Mouse (Mus musculus): Measurements from ENCODE around the gene Sez6. TPM values are rescaled to one million over a fixed set of nuclear protein-coding genes. Genes with fewer than 3 reads are reported as not detected.

Sez6 gene
- polyA plus RNA-seq, 1 experiment from 2014 or later: 110 TPM

GRCm38 (mm10) chr11:77893283-77893682 is 37.3 kb upstream of the Sez6 start:
- Histone ChIP-seq H3K4me1 (replicated peaks; ENCODE audit: control insufficient read depth, insufficient read depth, low read length) (peaks cover 68% of the 10 kb centered on the region), H3K4me3 (replicated peaks; ENCODE audit: low read length) (0 out of 2 replicates have a peak overlapping the region, but pooled peaks have one; percentile 2), H3K27me3 (ENCODE audit: control insufficient read depth, insufficient read depth, low read length) (no peaks in the 10 kb centered on the region), H3K9me3 (ENCODE audit: control insufficient read depth, low read length) (no peaks in the 10 kb centered on the region), H3K36me3 (replicated peaks; ENCODE audit: control insufficient read depth, insufficient read depth) (no peaks in the 10 kb centered on the region), H3K27ac (peak overlapping the region; percentile 79), H3K9ac (0 out of 2 replicates have a peak overlapping the region, but pooled peaks have one; percentile 6), H3K4me2 (replicated peaks) (peak overlapping the region; percentile 20)
- 14% methylated on average over 6 of the region's 6 CpGs for WGBS
- DNase-seq (ENCODE audit: low spot score) (no peak), ATAC-seq (ENCODE audit: low FRiP score) (no peak)

- DNase-seq (ENCODE audit: low spot score): peak; percentile 72
- Histone ChIP-seq H3K9ac (0 out of 2 replicates have a peak within 1 kb of the TSS, but pooled peaks have one; percentile 6), H3K27ac (peak within 1 kb of the TSS; percentile 79), H3K4me3 (replicated peaks; ENCODE audit: low read length) (0 out of 2 replicates have a peak within 1 kb of the TSS, but pooled peaks have one; percentile 2), H3K4me1 (replicated peaks; ENCODE audit: control insufficient read depth, insufficient read depth, low read length) (peaks cover 69% of the 10 kb centered on the region), H3K4me2 (replicated peaks) (peak within 1 kb of the TSS; percentile 20), H3K36me3 (replicated peaks; ENCODE audit: control insufficient read depth, insufficient read depth) (no peaks in the 10 kb centered on the region), H3K27me3 (ENCODE audit: control insufficient read depth, insufficient read depth, low read length) (no peaks in the 10 kb centered on the region), H3K9me3 (ENCODE audit: control insufficient read depth, low read length) (no peaks in the 10 kb centered on the region)
- WGBS: 9% methylated on average over 11 of the region's 11 CpGs
- peak; percentile 81 for ATAC-seq (ENCODE audit: low FRiP score)
Measured at GRCm38 (mm10) chr11:77893787-77894718, 36.5 kb upstream of the Sez6 start, which contains the start of gene Pipox. Gene Pipox, minus strand, starts transcription at chr11:77894096.

- no peak overlapping the region for H3K9ac ChIP-seq
- WGBS: 69% methylated on average over 2 of the region's 2 CpGs
- ATAC-seq (ENCODE audit: low FRiP score) (no peak), DNase-seq (ENCODE audit: low spot score) (no peak)
- H3K9me3 ChIP-seq (ENCODE audit: control insufficient read depth, low read length): no peaks in the 10 kb centered on the region
- no peaks in the 10 kb centered on the region for H3K36me3 ChIP-seq (replicated peaks; ENCODE audit: control insufficient read depth, insufficient read depth)
- no peak overlapping the region for H3K4me3 ChIP-seq (replicated peaks; ENCODE audit: low read length)
- no peak overlapping the region for H3K4me2 ChIP-seq (replicated peaks)
- H3K27me3 ChIP-seq (ENCODE audit: control insufficient read depth, insufficient read depth, low read length): no peaks in the 10 kb centered on the region
- H3K4me1 ChIP-seq (replicated peaks; ENCODE audit: control insufficient read depth, insufficient read depth, low read length): peaks cover 69% of the 10 kb centered on the region
- H3K27ac ChIP-seq: peak overlapping the region; percentile 43; the same call in 1 of the 2 replicates
Measured at GRCm38 (mm10) chr11:77894967-77895366, 35.6 kb upstream of the Sez6 start.

DNA sequence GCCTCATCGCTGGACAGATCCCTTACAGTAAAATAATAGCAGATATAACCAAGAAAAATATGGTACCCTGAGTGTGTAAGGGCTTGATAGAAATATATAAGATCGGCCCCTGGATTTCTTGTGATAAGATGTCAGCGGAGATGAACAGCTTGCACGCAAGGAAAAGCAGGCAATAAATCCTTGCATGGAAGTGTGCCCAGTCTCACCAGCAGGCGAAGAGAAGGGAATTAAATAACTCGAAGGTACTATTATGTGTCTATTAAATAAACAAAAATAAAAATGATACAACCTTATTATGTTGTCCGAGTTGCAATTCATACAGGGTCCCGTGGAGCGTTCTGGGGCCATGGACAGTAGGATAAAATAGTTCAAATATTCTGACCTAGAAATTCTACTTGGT is 34.6 kb upstream of the Sez6 start:
- Histone ChIP-seq H3K36me3 (replicated peaks; ENCODE audit: control insufficient read depth, insufficient read depth) (no peaks in the 10 kb centered on the region), H3K4me1 (replicated peaks; ENCODE audit: control insufficient read depth, insufficient read depth, low read length) (peaks cover 63% of the 10 kb centered on the region), H3K27ac (peak overlapping the region; percentile 91), H3K27me3 (ENCODE audit: control insufficient read depth, insufficient read depth, low read length) (no peaks in the 10 kb centered on the region), H3K4me2 (replicated peaks) (peak overlapping the region; percentile 39; the same call in 1 of the 2 replicates), H3K4me3 (replicated peaks; ENCODE audit: low read length) (no peak overlapping the region), H3K9ac (peak overlapping the region; percentile 59), H3K9me3 (ENCODE audit: control insufficient read depth, low read length) (no peaks in the 10 kb centered on the region)
- ATAC-seq (ENCODE audit: low FRiP score): no peak
- 38% methylated on average over 9 of the region's 9 CpGs for WGBS
- DNase-seq (ENCODE audit: low spot score): no peak

GRCm38 (mm10) chr11:77896480-77896819 is 34.1 kb upstream of the Sez6 start:
- H3K4me2 ChIP-seq (replicated peaks): peak overlapping the region; percentile 39
- no peaks in the 10 kb centered on the region for H3K27me3 ChIP-seq (ENCODE audit: control insufficient read depth, insufficient read depth, low read length)
- WGBS: 13% methylated on average over 6 of the region's 6 CpGs
- peak overlapping the region; percentile 91 for H3K27ac ChIP-seq
- peak overlapping the region; percentile 59 for H3K9ac ChIP-seq
- ATAC-seq (ENCODE audit: low FRiP score): no peak
- no peaks in the 10 kb centered on the region for H3K9me3 ChIP-seq (ENCODE audit: control insufficient read depth, low read length)
- peaks cover 66% of the 10 kb centered on the region for H3K4me1 ChIP-seq (replicated peaks; ENCODE audit: control insufficient read depth, insufficient read depth, low read length)
- peak; percentile 41 for DNase-seq (ENCODE audit: low spot score)
- H3K4me3 ChIP-seq (replicated peaks; ENCODE audit: low read length): no peak overlapping the region
- no peaks in the 10 kb centered on the region for H3K36me3 ChIP-seq (replicated peaks; ENCODE audit: control insufficient read depth, insufficient read depth)

GRCm38 (mm10) chr11:77896820-77897805 is 33.5 kb upstream of the Sez6 start:
- WGBS: 7% methylated on average over 23 of the region's 23 CpGs
- Histone ChIP-seq H3K4me2 (replicated peaks) (peak overlapping the region; percentile 39), H3K36me3 (replicated peaks; ENCODE audit: control insufficient read depth, insufficient read depth) (no peaks in the 10 kb centered on the region), H3K4me3 (replicated peaks; ENCODE audit: low read length) (no peak overlapping the region), H3K9ac (peak overlapping the region; percentile 59), H3K27ac (peak overlapping the region; percentile 91), H3K27me3 (ENCODE audit: control insufficient read depth, insufficient read depth, low read length) (no peaks in the 10 kb centered on the region), H3K4me1 (replicated peaks; ENCODE audit: control insufficient read depth, insufficient read depth, low read length) (peaks cover 69% of the 10 kb centered on the region), H3K9me3 (ENCODE audit: control insufficient read depth, low read length) (no peaks in the 10 kb centered on the region)
- ATAC-seq (ENCODE audit: low FRiP score) (no peak), DNase-seq (ENCODE audit: low spot score) (peak; percentile 49)

- Histone ChIP-seq H3K4me2 (replicated peaks) (no peak overlapping the region), H3K4me1 (replicated peaks; ENCODE audit: control insufficient read depth, insufficient read depth, low read length) (peaks cover 61% of the 10 kb centered on the region), H3K4me3 (replicated peaks; ENCODE audit: low read length) (no peak overlapping the region), H3K27ac (no peak overlapping the region), H3K27me3 (ENCODE audit: control insufficient read depth, insufficient read depth, low read length) (no peaks in the 10 kb centered on the region), H3K36me3 (replicated peaks; ENCODE audit: control insufficient read depth, insufficient read depth) (no peaks in the 10 kb centered on the region), H3K9me3 (ENCODE audit: control insufficient read depth, low read length) (no peaks in the 10 kb centered on the region), H3K9ac (no peak overlapping the region)
- ATAC-seq (ENCODE audit: low FRiP score) (no peak), DNase-seq (ENCODE audit: low spot score) (no peak)
- 95% methylated on average over 3 of the region's 3 CpGs for WGBS
Measured at GRCm38 (mm10) chr11:77900187-77900586, 30.4 kb upstream of the Sez6 start.

DNA sequence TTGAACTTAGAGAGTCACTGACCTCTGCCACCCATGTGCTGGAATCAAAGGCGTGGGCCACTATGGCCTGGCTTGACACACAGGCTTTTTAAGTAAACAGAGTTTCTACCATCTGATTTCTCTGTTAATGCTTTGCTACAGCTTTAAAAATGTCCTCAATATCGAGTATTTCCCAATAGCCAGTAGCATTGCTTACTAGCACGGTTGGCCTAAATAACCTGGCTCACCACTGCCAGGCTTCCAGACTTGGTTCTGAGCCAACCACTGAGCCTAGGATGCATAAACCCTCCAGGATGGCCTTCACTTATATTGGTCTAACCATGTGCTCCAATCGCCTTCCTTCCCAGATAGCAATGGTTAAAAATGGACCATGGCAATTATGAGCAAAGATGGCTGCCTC is 29.9 kb upstream of the Sez6 start:
- no peaks in the 10 kb centered on the region for H3K36me3 ChIP-seq (replicated peaks; ENCODE audit: control insufficient read depth, insufficient read depth)
- 90% methylated on average over 4 of the region's 4 CpGs for WGBS
- H3K4me3 ChIP-seq (replicated peaks; ENCODE audit: low read length): no peak overlapping the region
- H3K4me1 ChIP-seq (replicated peaks; ENCODE audit: control insufficient read depth, insufficient read depth, low read length): peaks cover 56% of the 10 kb centered on the region
- H3K4me2 ChIP-seq (replicated peaks): no peak overlapping the region
- no peak for ATAC-seq (ENCODE audit: low FRiP score)
- 0 out of 2 replicates have a peak overlapping the region, but pooled peaks have one; percentile 55 for H3K27ac ChIP-seq
- DNase-seq (ENCODE audit: low spot score): no peak
- no peaks in the 10 kb centered on the region for H3K27me3 ChIP-seq (ENCODE audit: control insufficient read depth, insufficient read depth, low read length)
- H3K9ac ChIP-seq: no peak overlapping the region
- no peaks in the 10 kb centered on the region for H3K9me3 ChIP-seq (ENCODE audit: control insufficient read depth, low read length)

Data from hindbrain, embryonic 14.5 days (tissue).